Mouse (Mus musculus) forebrain, embryonic 12.5 days (tissue): ENCODE data around the gene Slc9a9. TPM values are rescaled to one million over a fixed set of nuclear protein-coding genes. Genes with fewer than 3 reads are reported as not detected.

Experiments used
- ATAC-seq: fragments of 200-750 bp; cut with Nextera tagmentation; 2 replicates; pipeline ENCODE4 v1.8.0; 2017; ENCODE audit warnings: moderate TSS enrichment; ENCODE audit not compliant: low FRiP score
- H3K27ac ChIP-seq: fragments of 300-500 bp; sonication (generic); 2 replicates; pipeline ENCODE4 v1.5.1; 2016; ENCODE audit warnings: mild to moderate bottlenecking
- H3K27me3 ChIP-seq: fragments of 300-500 bp; sonication (generic); 2 replicates; pipeline ENCODE4 v1.6.1; 2016; ENCODE audit warnings: mild to moderate bottlenecking
- H3K36me3 ChIP-seq: fragments of 300-500 bp; sonication (generic); replicated peaks from 2 replicates; pipeline ENCODE4 v1.6.1; 2016; ENCODE audit warnings: mild to moderate bottlenecking
- H3K4me1 ChIP-seq: fragments of 300-500 bp; sonication (generic); 2 replicates; pipeline ENCODE4 v1.6.1; 2016
- H3K4me2 ChIP-seq: fragments of 300-500 bp; sonication (generic); 2 replicates; pipeline ENCODE4 v1.6.1; 2016; ENCODE audit warnings: mild to moderate bottlenecking, moderate library complexity
- H3K4me3 ChIP-seq: fragments of 300-500 bp; sonication (generic); replicated peaks from 2 replicates; pipeline ENCODE4 v1.5.1; 2016; ENCODE audit warnings: mild to moderate bottlenecking
- H3K9ac ChIP-seq: fragments of 300-500 bp; sonication (generic); 2 replicates; pipeline ENCODE4 v1.6.1; 2016; ENCODE audit warnings: mild to moderate bottlenecking
- H3K9me3 ChIP-seq: fragments of 300-500 bp; sonication (generic); 2 replicates; pipeline ENCODE4 v1.6.1; 2016
- WGBS: fragments of 180-500 bp; shearing (Covaris S2); methylation state at CpG from one replicate; pipeline ENCODE4 v1.1.7; 2016; 5-methylcytosine and 5-hydroxymethylcytosine counted together
- polyA plus RNA-seq: library from polyadenylated mRNA; unstranded; fragments of >200 nt; fragmentation: Nextera tagmentation; extraction: Ambion mirVana; gene quantifications from 2 replicates; pipeline ENCODE4 v1.2.1, GENCODE M21; 2016

Gene Slc9a9
- polyA plus RNA-seq, 1 experiment from 2014 or later: 2.8 TPM

GRCm38 (mm10) chr9:95158916-95159315 is 489.2 kb downstream of the Slc9a9 start:
- Histone ChIP-seq H3K4me3 (no peak overlapping the region), H3K9ac (no peak overlapping the region), H3K4me2 (no peak overlapping the region), H3K36me3 (no peaks in the 10 kb centered on the region), H3K27ac (no peak overlapping the region), H3K9me3 (no peaks in the 10 kb centered on the region), H3K27me3 (no peaks in the 10 kb centered on the region), H3K4me1 (peaks cover 3% of the 10 kb centered on the region; the same call in 1 of the 2 replicates)
- 71% methylated on average over 8 of the region's 8 CpGs for WGBS
- ATAC-seq: no peak

DNA sequence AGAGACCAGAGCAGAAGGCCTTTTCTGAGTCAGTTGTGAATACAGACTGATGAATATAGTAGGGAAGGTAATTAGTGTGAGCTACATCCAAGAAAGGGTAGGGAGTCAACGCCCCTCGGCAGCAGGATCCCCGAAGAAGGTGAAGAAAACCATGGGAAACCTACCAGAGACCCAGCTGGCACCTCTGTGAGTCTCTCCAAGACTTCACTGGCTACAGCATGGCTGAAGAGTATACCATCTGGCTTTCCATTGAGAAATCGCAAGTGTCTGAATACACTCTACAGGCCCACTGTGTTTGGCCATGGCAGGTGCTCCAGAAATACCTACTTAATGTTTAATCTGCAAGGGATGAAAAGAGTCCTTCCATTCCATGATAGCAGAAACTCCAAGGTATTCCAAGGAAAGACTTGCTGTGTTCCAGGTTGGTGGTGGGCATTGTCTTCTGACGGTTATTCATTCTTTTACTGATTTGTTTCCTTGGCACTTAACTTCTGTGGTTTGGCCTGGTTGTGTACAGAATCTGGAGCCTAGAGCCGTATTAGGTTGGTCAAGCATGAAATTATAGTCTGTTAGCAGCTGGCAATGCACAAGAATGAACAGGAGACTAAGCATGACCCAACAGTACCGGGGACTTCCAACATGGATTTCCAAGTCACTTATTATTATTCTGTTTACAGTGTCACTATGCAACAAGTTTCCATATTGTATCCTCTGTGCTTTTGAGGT is 491.0 kb downstream of the Slc9a9 start:
- 80% methylated on average over 7 of the region's 7 CpGs for WGBS
- H3K9ac ChIP-seq: no peak overlapping the region
- H3K4me2 ChIP-seq: no peak overlapping the region
- H3K27me3 ChIP-seq: no peaks in the 10 kb centered on the region
- H3K27ac ChIP-seq: no peak overlapping the region
- H3K36me3 ChIP-seq: no peaks in the 10 kb centered on the region
- no peak overlapping the region for H3K4me3 ChIP-seq
- no peak for ATAC-seq
- H3K9me3 ChIP-seq: no peaks in the 10 kb centered on the region
- H3K4me1 ChIP-seq: peaks cover 3% of the 10 kb centered on the region; the same call in 1 of the 2 replicates

DNA sequence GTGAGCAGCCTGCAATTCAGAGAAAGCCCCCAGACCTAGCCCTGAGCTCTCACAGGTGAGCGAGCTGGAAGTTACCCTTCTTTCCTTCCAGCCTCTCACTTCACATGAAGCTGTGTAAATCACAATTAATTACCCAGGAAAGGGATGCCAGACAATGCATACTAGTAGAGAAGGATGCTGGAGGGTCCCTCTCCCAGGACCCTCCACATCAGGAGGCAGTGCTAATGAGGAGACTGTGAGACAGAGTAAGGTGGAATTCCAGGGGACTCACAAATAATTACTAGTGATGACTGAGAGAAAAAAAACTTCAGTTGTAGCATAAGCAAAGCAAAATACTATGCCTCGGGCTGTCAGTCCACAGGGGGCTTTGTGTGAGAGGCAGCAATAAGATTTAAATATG is 492.0 kb downstream of the Slc9a9 start:
- 41% methylated on average over 2 of the region's 2 CpGs for WGBS
- Histone ChIP-seq H3K4me2 (no peak overlapping the region), H3K27me3 (no peaks in the 10 kb centered on the region), H3K27ac (no peak overlapping the region), H3K4me3 (no peak overlapping the region), H3K36me3 (no peaks in the 10 kb centered on the region), H3K9me3 (no peaks in the 10 kb centered on the region), H3K9ac (no peak overlapping the region), H3K4me1 (peaks cover 3% of the 10 kb centered on the region; the same call in 1 of the 2 replicates)
- no peak for ATAC-seq

DNA sequence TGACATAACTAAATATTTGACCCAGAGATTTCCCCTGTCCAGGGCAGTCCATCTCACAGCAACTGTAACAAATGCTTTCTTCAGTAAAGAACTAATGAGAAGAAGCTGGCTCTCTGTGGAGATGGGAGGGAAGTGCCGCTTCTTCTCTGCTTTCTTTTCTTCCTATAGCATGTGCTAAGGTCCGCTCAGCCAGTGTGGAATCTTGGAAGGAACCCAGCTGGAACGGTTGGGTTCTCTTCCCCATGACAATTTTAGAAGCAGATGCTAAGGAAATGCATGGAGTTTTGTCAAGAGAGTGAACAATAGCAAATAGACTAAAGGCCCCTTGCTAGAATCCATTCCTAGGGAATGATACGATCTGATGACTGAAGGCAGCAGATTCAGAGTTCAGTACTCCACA is 496.5 kb downstream of the Slc9a9 start:
- Histone ChIP-seq H3K9me3 (no peaks in the 10 kb centered on the region), H3K4me1 (peaks cover 3% of the 10 kb centered on the region; the same call in 1 of the 2 replicates), H3K27me3 (no peaks in the 10 kb centered on the region), H3K4me3 (no peak overlapping the region), H3K27ac (no peak overlapping the region), H3K36me3 (no peaks in the 10 kb centered on the region), H3K4me2 (no peak overlapping the region), H3K9ac (no peak overlapping the region)
- 83% methylated on average over 4 of the region's 4 CpGs for WGBS
- ATAC-seq: no peak

GRCm38 (mm10) chr9:95167806-95168205 is 498.1 kb downstream of the Slc9a9 start:
- Histone ChIP-seq H3K4me3 (no peak overlapping the region), H3K36me3 (no peaks in the 10 kb centered on the region), H3K27ac (no peak overlapping the region), H3K4me1 (no peaks in the 10 kb centered on the region), H3K9ac (no peak overlapping the region), H3K4me2 (no peak overlapping the region), H3K9me3 (no peaks in the 10 kb centered on the region), H3K27me3 (no peaks in the 10 kb centered on the region)
- ATAC-seq: no peak
- 80% methylated on average over 1 of the region's 1 CpGs for WGBS

DNA sequence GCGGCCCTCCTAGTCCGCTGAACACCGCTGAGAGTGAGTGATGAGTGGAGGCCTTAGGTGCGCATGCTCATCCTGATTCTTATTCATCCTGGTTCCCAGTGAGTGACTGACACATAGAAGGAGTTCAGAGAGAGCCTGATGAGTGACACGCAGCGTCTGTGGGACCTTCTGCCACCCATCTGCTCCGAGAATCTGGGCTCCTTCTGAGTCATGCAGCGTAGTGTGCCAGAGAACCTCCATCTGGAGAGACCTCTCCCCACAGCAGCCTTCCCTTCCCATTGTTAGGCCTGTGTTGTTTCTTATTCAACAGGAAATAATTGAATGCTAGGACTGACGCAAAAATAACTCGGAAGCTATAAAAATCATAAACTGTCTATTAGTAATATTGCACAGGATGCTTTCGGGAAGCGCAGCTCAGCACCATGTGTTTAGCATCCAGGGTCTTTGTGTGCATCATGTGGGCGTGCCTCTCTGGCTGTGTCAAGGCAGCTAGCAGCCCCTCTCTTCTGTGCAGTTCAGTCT is 498.8 kb downstream of the Slc9a9 start:
- no peak overlapping the region for H3K4me3 ChIP-seq
- no peak overlapping the region for H3K9ac ChIP-seq
- no peaks in the 10 kb centered on the region for H3K9me3 ChIP-seq
- H3K27ac ChIP-seq: no peak overlapping the region
- peak; percentile 61; the same call in 1 of the 2 replicates for ATAC-seq
- no peak overlapping the region for H3K4me2 ChIP-seq
- no peaks in the 10 kb centered on the region for H3K4me1 ChIP-seq
- H3K36me3 ChIP-seq: no peaks in the 10 kb centered on the region
- H3K27me3 ChIP-seq: no peaks in the 10 kb centered on the region
- 89% methylated on average over 13 of the region's 13 CpGs for WGBS

DNA sequence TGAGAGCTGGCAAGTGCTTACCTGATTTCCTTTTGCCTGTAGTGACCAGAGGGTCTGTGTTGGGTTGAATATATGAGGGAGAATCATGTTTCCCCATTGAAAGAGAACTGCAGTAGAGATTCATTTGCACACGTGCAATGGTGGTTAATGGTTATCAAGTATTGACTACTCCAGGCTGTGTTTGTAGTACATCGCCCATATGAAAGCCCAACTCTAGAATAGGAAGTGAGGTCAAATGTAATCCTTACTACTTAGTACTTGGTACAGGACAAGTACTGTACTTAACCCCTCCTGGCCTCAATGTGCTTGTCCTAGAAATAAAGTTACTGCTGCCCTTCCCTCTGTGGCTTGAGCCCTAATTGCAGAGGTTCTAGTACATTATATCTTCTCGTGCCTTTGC is 508.5 kb downstream of the Slc9a9 start:
- Histone ChIP-seq H3K27ac (no peak overlapping the region), H3K9ac (no peak overlapping the region), H3K4me3 (no peak overlapping the region), H3K36me3 (no peaks in the 10 kb centered on the region), H3K4me2 (no peak overlapping the region), H3K27me3 (no peaks in the 10 kb centered on the region), H3K9me3 (no peaks in the 10 kb centered on the region), H3K4me1 (peaks cover 11% of the 10 kb centered on the region)
- ATAC-seq: no peak
- WGBS: 88% methylated on average over 3 of the region's 3 CpGs

DNA sequence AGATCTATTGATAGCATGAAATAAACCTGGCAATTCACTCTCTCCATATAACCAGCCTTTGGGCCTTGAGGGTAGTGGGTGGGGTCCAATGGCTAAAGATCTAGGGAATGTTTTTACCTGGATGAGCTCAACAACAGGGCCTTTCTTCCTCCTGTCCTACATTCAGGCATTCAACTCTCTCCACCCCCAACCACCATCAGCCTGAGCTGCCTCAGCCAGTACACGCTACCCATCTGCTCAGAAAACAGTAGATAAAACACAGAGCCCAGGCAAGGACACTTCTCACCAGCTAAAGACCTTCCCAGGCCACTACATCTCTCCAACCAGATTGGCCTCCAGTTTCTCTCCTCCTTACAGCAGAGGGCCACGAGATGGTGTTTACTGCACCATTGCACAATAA is 510.3 kb downstream of the Slc9a9 start:
- Histone ChIP-seq H3K9me3 (no peaks in the 10 kb centered on the region), H3K27ac (no peak overlapping the region), H3K4me3 (no peak overlapping the region), H3K4me2 (no peak overlapping the region), H3K36me3 (no peaks in the 10 kb centered on the region), H3K4me1 (peaks cover 11% of the 10 kb centered on the region), H3K27me3 (no peaks in the 10 kb centered on the region), H3K9ac (no peak overlapping the region)
- 85% methylated on average over 2 of the region's 2 CpGs for WGBS
- ATAC-seq: no peak

- Histone ChIP-seq H3K4me2 (no peak overlapping the region), H3K9ac (no peak overlapping the region), H3K27me3 (no peaks in the 10 kb centered on the region), H3K9me3 (no peaks in the 10 kb centered on the region), H3K4me3 (no peak overlapping the region), H3K4me1 (peaks cover 11% of the 10 kb centered on the region), H3K27ac (no peak overlapping the region), H3K36me3 (no peaks in the 10 kb centered on the region)
- 0 out of 2 replicates have a peak, but pooled peaks have one; percentile 13 for ATAC-seq
- WGBS: 78% methylated on average over 4 of the region's 4 CpGs
Measured at GRCm38 (mm10) chr9:95180569-95180968, 510.9 kb downstream of the Slc9a9 start.

GRCm38 (mm10) chr9:95181241-95182043 is 511.7 kb downstream of the Slc9a9 start:
- ATAC-seq: peak; percentile 75
- H3K27me3 ChIP-seq: no peaks in the 10 kb centered on the region
- no peaks in the 10 kb centered on the region for H3K9me3 ChIP-seq
- H3K4me1 ChIP-seq: peaks cover 11% of the 10 kb centered on the region
- WGBS: 47% methylated on average over 13 of the region's 13 CpGs
- no peaks in the 10 kb centered on the region for H3K36me3 ChIP-seq
- H3K9ac ChIP-seq: no peak overlapping the region
- H3K27ac ChIP-seq: peak overlapping the region; percentile 11; the same call in 1 of the 2 replicates
- H3K4me2 ChIP-seq: no peak overlapping the region
- no peak overlapping the region for H3K4me3 ChIP-seq

DNA sequence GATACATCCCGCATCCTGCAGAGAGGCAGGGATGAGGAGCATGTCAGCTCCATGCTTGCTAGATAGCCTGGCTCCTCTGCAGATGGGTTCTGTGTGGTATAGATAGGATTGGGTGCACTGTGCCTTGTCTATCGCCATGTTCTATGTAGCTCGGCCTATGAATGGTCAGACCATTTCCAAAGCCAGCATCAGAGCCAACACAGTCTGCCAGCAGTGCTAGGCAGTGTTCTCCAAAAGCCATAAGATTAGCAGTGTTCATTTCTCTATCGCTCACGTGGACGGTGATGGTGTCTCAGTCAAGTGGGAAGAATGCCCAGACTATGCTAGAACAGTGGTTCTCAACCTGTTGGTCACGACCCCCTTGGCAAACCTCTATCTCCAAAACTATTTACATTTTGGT is 512.6 kb downstream of the Slc9a9 start:
- Histone ChIP-seq H3K9me3 (no peaks in the 10 kb centered on the region), H3K4me3 (no peak overlapping the region), H3K27me3 (no peaks in the 10 kb centered on the region), H3K4me1 (peaks cover 11% of the 10 kb centered on the region), H3K36me3 (no peaks in the 10 kb centered on the region), H3K27ac (no peak overlapping the region), H3K9ac (no peak overlapping the region), H3K4me2 (no peak overlapping the region)
- 98% methylated on average over 7 of the region's 7 CpGs for WGBS
- ATAC-seq: no peak

GRCm38 (mm10) chr9:95184453-95184852 is 514.7 kb downstream of the Slc9a9 start:
- ATAC-seq: no peak
- H3K4me1 ChIP-seq: peaks cover 11% of the 10 kb centered on the region

More at GRCm38 (mm10) chr9:95184453-95184852, 514.7 kb downstream of the Slc9a9 start:
- Histone ChIP-seq H3K4me3 (no peak overlapping the region), H3K9ac (no peak overlapping the region), H3K27ac (no peak overlapping the region), H3K4me2 (no peak overlapping the region), H3K36me3 (no peaks in the 10 kb centered on the region), H3K27me3 (no peaks in the 10 kb centered on the region), H3K9me3 (no peaks in the 10 kb centered on the region)
- WGBS: 84% methylated on average over 5 of the region's 5 CpGs
